ENCODE assay signal across 30 mouse cellular contexts in the genomic region with DNA sequence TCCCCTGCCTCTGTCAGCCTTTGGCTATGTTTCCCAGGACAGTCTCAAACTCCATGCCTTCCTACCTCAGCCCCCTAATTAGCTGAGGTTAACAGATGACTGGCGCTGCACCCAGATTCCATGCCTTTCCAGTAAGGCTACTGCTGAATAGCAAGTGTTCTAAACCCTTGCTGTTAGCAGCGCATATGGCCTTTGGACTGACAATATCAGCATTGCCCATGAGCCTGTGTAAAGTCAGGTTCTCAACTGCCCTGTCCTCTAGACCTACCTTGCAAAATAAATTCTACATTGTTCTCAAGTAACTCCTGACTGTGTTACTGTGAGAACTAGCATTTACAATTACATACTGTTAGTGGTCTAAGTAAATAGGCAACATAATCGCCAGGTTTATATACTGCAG. TPM values are rescaled to one million over a fixed set of nuclear protein-coding genes. Genes with fewer than 3 reads are reported as not detected.
"Had no signal": no experiment of that assay in that cellular context is flagged by ENCODE, and none has a peak within 500 bp of the region (broad histone marks: within the 10 kb centered on the region; RNA-seq: fewer than 3 reads in every experiment).

No protein-coding gene starts in this region.

- H3K4me1 ChIP-seq: limb, embryonic 15.5 days; liver, embryonic 12.5 days had no signal

- H3K9me3 ChIP-seq: heart, embryonic 13.5 days; heart, embryonic 15.5 days; kidney, embryonic 15.5 days; limb, embryonic 13.5 days; limb, embryonic 15.5 days; liver, embryonic 12.5 days had no signal

- H3K4me3 ChIP-seq: heart, adult 2 months; heart, embryonic 13.5 days; heart, embryonic 15.5 days; kidney, embryonic 15.5 days; limb, embryonic 13.5 days; limb, embryonic 15.5 days; liver, embryonic 12.5 days had no signal

- DNase-seq: gastrocnemius, postnatal 14 days; gastrocnemius, postnatal 36 days; heart, adult 11 months; heart, adult 2 months; heart, postnatal 14 days; heart, postnatal 36 days; kidney, adult 11 months; kidney, adult 2 months; kidney, adult 9 months; kidney, postnatal 14 days; kidney, postnatal 36 days; layer of hippocampus, adult 9-11 months; layer of hippocampus, postnatal 36 days; left cerebral cortex, postnatal 4 days had no signal

- H3K36me3 ChIP-seq: heart, embryonic 13.5 days; heart, embryonic 15.5 days; kidney, embryonic 15.5 days; limb, embryonic 13.5 days; limb, embryonic 15.5 days; liver, embryonic 12.5 days had no signal

- ATAC-seq: hindbrain, embryonic 16.5 days; inflammation-experienced regulatory T-cells, adult 6 months; liver, embryonic 12.5 days had no signal

- H3K9ac ChIP-seq: heart, embryonic 13.5 days; heart, embryonic 15.5 days; hindbrain, embryonic 14.5 days; kidney, embryonic 15.5 days; limb, embryonic 13.5 days; limb, embryonic 15.5 days; liver, embryonic 12.5 days; liver, embryonic 14.5 days had no signal

- H3K27me3 ChIP-seq: heart, embryonic 13.5 days; heart, embryonic 15.5 days; kidney, embryonic 15.5 days; limb, embryonic 13.5 days; limb, embryonic 15.5 days; liver, embryonic 12.5 days had no signal

- H3K27ac ChIP-seq: heart, adult 2 months; heart, embryonic 13.5 days; heart, embryonic 15.5 days; hindbrain, embryonic 14.5 days; kidney, embryonic 15.5 days; kidney, postnatal 0 days; limb, embryonic 13.5 days; limb, embryonic 15.5 days; liver, embryonic 12.5 days; liver, embryonic 14.5 days had no signal

- H3K4me2 ChIP-seq: heart, embryonic 11.5 days; heart, embryonic 13.5 days; heart, embryonic 15.5 days; hindbrain, embryonic 14.5 days; kidney, embryonic 15.5 days; limb, embryonic 13.5 days; limb, embryonic 15.5 days; liver, embryonic 12.5 days had no signal

RNA-seq across cellular contexts. Expression of a gene that starts 3.9 kb away (rescaled TPM):
- total RNA-seq: hematopoietic stem cell, adult 5-6 weeks; layer of hippocampus, adult 18-20 months had no signal
- polyA plus RNA-seq: large intestine, adult 2 months; liver, adult 2 months had no signal
